Mouse (Mus musculus): Measurements from ENCODE around the gene Tsc1.

Gene Tsc1

DNA sequence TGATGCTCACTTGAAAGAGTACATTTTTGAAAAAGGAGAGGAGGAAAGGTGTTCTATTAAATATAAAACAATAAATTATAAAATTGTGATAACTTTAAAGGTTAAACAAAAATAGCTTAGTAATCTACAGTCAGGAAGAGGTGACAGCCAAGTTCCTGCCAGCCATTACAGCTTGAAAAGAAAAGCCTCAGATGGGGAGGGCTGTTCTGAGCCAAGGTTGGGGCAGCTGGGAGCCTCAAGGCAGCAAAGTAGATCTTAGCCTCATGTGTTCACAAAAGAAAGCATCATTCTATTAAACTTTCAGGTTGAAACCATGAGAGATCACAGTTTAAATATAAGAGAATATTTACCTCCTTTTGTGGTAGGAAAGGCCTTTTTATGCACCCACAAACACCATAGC lies 89.6 kb downstream of the Tsc1 start:
- DNase-seq (ENCODE audit: extremely low spot score), result no peak

DNA sequence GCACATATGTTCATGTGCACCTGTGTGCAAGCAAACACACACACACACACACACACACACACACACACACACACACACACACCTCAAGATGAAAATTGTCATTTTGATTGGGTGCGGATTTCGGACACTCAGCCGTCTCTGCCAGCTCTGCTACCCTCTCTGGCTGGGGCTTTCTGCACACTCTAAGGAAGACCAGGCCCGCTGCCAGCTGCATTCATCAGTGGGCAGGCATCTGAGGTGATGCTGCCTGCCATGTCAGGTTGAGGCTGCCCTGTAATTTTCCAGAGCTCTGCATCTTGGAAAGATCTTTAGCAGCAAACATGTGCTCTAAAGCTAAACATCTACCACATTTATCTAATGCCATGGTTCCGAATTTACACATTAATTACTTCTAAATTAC lies 96.1 kb downstream of the Tsc1 start:
- no peak for DNase-seq (ENCODE audit: extremely low spot score)

DNA sequence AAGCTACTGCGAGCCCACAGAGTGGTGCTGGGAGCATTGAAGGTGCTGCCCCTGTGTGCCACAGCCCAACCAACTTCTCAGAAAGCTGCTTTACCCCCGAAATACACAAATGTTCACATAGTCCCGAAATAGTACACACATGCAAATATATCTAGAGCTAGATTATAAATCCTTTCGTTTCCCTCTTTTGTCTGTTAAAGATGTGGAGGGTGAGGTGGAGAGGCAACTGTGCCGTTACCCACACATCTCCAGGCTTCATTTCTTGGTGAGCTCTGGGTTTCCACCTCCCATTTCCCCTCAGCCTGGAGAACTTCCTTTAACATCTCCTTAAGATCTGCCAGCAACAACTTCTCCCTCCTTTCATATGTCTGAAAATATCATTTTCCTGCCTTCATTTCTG lies 99.1 kb downstream of the Tsc1 start:
- no peak for DNase-seq (ENCODE audit: extremely low spot score)

Data from embryo, embryonic 9.5 days (tissue).